Mouse (Mus musculus) liver, embryonic 18 days (tissue): Measurements from ENCODE around the gene Atg14. TPM values are rescaled to one million over a fixed set of nuclear protein-coding genes. Genes with fewer than 3 reads are reported as not detected.

Source experiments
- polyA plus RNA-seq: library from polyadenylated mRNA; depleted of rRNA; stranded (reverse); fragments of >200 nt; gene quantifications from 2 replicates; pipeline ENCODE4 v1.2.3, GENCODE M21; 2012; rRNA removed

Gene Atg14
- polyA plus RNA-seq = 4.7 and 5.6 TPM in 2 replicates

DNA sequence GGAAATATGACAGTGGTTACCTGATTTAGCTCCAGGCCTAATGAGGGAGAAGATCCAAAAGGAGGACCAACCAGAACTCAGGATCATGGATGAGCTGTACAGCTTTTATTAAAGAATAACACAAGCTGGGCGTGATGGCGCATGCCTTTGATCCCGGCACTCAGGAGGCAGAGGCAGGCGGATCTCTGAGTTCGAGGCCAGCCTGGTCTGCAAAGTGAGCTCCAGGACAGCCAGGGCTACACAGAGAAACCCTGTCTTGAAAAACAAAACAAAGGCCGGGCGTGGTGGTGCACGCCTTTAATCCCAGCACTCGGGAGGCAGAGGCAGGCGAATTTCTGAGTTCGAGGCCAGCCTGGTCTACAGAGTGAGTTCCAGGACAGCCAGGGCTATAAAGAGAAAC lies at the start of gene Atg14:
TSS of gene Atg14 (minus strand) at position 101 of the 400 bp plus-strand sequence.

Other genes starting within 250 kb of the Atg14 start
- 30.9 and 34.5 TPM in 2 replicates for gene Lgals3, start 202.9 kb downstream of the Atg14 start, polyA plus RNA-seq
- gene Dlgap5, start 152.2 kb downstream of the Atg14 start, polyA plus RNA-seq = 20.4 and 22.0 TPM in 2 replicates
- gene Fbxo34, start 120.2 kb downstream of the Atg14 start, polyA plus RNA-seq = 16.1 and 16.6 TPM in 2 replicates
- 8.1 and 10.5 TPM in 2 replicates for gene Ktn1, start 77.8 kb upstream of the Atg14 start, polyA plus RNA-seq